Mouse (Mus musculus) spleen, adult 2 months (tissue): ENCODE results near the gene Pard3.

Source experiments
- CTCF ChIP-seq: fragments of 200-500 bp; IDR thresholded peaks from 2 replicates; pipeline ENCODE4 v1.5.1; 2011; ENCODE audit warnings: mild to moderate bottlenecking, inconsistent platforms; ENCODE audit not compliant: insufficient read depth, insufficient read length, insufficient replicate concordance; ENCODE audit errors: extremely low read depth
- POLR2A ChIP-seq: fragments of 200-500 bp; IDR thresholded peaks from 2 replicates; pipeline ENCODE4 v1.6.1; 2011; ENCODE audit warnings: low read depth, low read length, inconsistent platforms

GRCm38 (mm10) chr8:127464300-127464699 lies 400.6 kb downstream of the Pard3 start:
- TF ChIP-seq POLR2A (no peak), CTCF (no peak)
